Mouse (Mus musculus) MEL (cell line): ENCODE data around the gene C1rl.
"Not testable (repeated sequence)": the region's sequence is repeated elsewhere in the genome, so short reads cannot be mapped to it uniquely, and the experiment has no call there.

Experiments
- CTCF ChIP-seq, 3 experiments: IDR thresholded peaks in 2 of 3; conservative IDR thresholded peaks in 1 of 3; 2 replicates each; pipeline ENCODE4 v1.5.1; 2011 to 2012; ENCODE audit warnings: low read length in 3 of 3, low read depth in 2 of 3, mild to moderate bottlenecking in 2 of 3, improper control_type of control experiment in 1 of 3, inconsistent platforms in 1 of 3, mixed read lengths in 1 of 3, moderate library complexity in 1 of 3; ENCODE audit not compliant: control insufficient read depth in 1 of 3, insufficient read depth in 1 of 3, poor library complexity in 1 of 3, severe bottlenecking in 1 of 3
- MAX ChIP-seq: IDR thresholded peaks from 2 replicates; pipeline ENCODE4 v1.6.1; 2011; ENCODE audit warnings: low read length, improper control_type of control experiment
- POLR2AphosphoS5 ChIP-seq: IDR thresholded peaks from 2 replicates; pipeline ENCODE4 v1.6.1; 2012; ENCODE audit warnings: low read depth, borderline replicate concordance, mild to moderate bottlenecking, inconsistent platforms, low read length, moderate library complexity, mixed read lengths
- ZMIZ1 ChIP-seq: IDR thresholded peaks from 2 replicates; pipeline ENCODE4 v1.6.1; 2012; ENCODE audit warnings: low read depth, mild to moderate bottlenecking, inconsistent platforms, low read length, improper control_type of control experiment, moderate library complexity

GRCm38 (mm10) chr6:124547979-124548378 lies 55.1 kb downstream of the C1rl start:
- TF ChIP-seq POLR2AphosphoS5; ZMIZ1; CTCF (IDR thresholded peaks at IDR 0.05 in 2 of 3, conservative IDR thresholded peaks at IDR 0.05 in 1 of 3; ENCODE audit: control insufficient read depth in 1 of 3, insufficient read depth in 1 of 3, low read depth in 2 of 3, low read length in 3 of 3, poor library complexity in 1 of 3, severe bottlenecking in 1 of 3); MAX: not testable (repeated sequence)
